Mouse (Mus musculus): ENCODE data around the gene Micu1.
A peak's percentile ranks its signal among the peaks of the same experiment; 100 is the strongest.
"Not testable (repeated sequence)": the region's sequence is repeated elsewhere in the genome, so short reads cannot be mapped to it uniquely, and the experiment has no call there.

Gene Micu1

GRCm38 (mm10) chr10:59702207-59703032 lies at the start of gene Micu1:
Micu1 (plus strand) TSS chr10:59702477.
- DNase-seq: peak; percentile 96

- DNase-seq: no peak
These were observed 45.5 kb upstream of the Micu1 start for GRCm38 (mm10) chr10:59656799-59657198.

GRCm38 (mm10) chr10:59664765-59665164 lies 37.5 kb upstream of the Micu1 start:
- no peak for DNase-seq

GRCm38 (mm10) chr10:59665503-59666291 lies 36.6 kb upstream of the Micu1 start:
- peak; percentile 17 for DNase-seq

- DNase-seq: peak; percentile 5
These were observed 34.9 kb upstream of the Micu1 start for GRCm38 (mm10) chr10:59667377-59667776.

- DNase-seq: no peak
These were observed 33.8 kb upstream of the Micu1 start for GRCm38 (mm10) chr10:59668491-59668890.

GRCm38 (mm10) chr10:59677836-59678235 lies 24.4 kb upstream of the Micu1 start:
- no peak for DNase-seq

GRCm38 (mm10) chr10:59679189-59679588 lies 23.1 kb upstream of the Micu1 start:
- DNase-seq: no peak

GRCm38 (mm10) chr10:59685586-59685985 lies 16.7 kb upstream of the Micu1 start:
- not testable (repeated sequence) for DNase-seq

- DNase-seq: no peak
These were observed 15.2 kb upstream of the Micu1 start for GRCm38 (mm10) chr10:59687126-59687525.

GRCm38 (mm10) chr10:59689836-59690235 lies 12.4 kb upstream of the Micu1 start:
- DNase-seq: no peak

- no peak for DNase-seq
These were observed 9.8 kb upstream of the Micu1 start for GRCm38 (mm10) chr10:59692441-59692840.

GRCm38 (mm10) chr10:59694104-59694503 lies 8.2 kb upstream of the Micu1 start:
- DNase-seq: no peak

- no peak for DNase-seq
These were observed 2.8 kb upstream of the Micu1 start for GRCm38 (mm10) chr10:59699516-59699915.

- DNase-seq: no peak
These were observed 472 bp upstream of the Micu1 start for GRCm38 (mm10) chr10:59701805-59702204.

GRCm38 (mm10) chr10:59703060-59703760 lies 933 bp downstream of the Micu1 start:
- DNase-seq: no peak

GRCm38 (mm10) chr10:59706991-59707546 lies 4.8 kb downstream of the Micu1 start:
- no peak for DNase-seq

GRCm38 (mm10) chr10:59707595-59707994 lies 5.3 kb downstream of the Micu1 start:
- no peak for DNase-seq

GRCm38 (mm10) chr10:59709281-59709680 lies 7.0 kb downstream of the Micu1 start:
- no peak for DNase-seq

GRCm38 (mm10) chr10:59710246-59710645 lies 8.0 kb downstream of the Micu1 start:
- DNase-seq: no peak

GRCm38 (mm10) chr10:59712062-59712461 lies 9.8 kb downstream of the Micu1 start:
- no peak for DNase-seq

GRCm38 (mm10) chr10:59720017-59720416 lies 17.7 kb downstream of the Micu1 start:
- DNase-seq: no peak

GRCm38 (mm10) chr10:59721555-59721954 lies 19.3 kb downstream of the Micu1 start:
- no peak for DNase-seq

Measured in right cerebral cortex, postnatal 25 days (tissue).